Mouse (Mus musculus) ES-Bruce4 (cell line): Measurements from ENCODE around the gene Ddx4. TPM values are rescaled to one million over a fixed set of nuclear protein-coding genes. Genes with fewer than 3 reads are reported as not detected.

ENCODE experiments used
- H3K27ac ChIP-seq: 2 replicates; pipeline ENCODE4 v1.5.1; 2012; ENCODE audit warnings: low read length, inconsistent platforms; ENCODE audit not compliant: insufficient read depth
- H3K27me3 ChIP-seq: 2 replicates; pipeline ENCODE4 v1.6.1; 2012; ENCODE audit warnings: mild to moderate bottlenecking, low read length, inconsistent platforms; ENCODE audit not compliant: control insufficient read depth, poor library complexity, insufficient read depth, severe bottlenecking
- H3K36me3 ChIP-seq: 2 replicates; pipeline ENCODE4 v1.6.1; 2012; ENCODE audit warnings: inconsistent platforms, mild to moderate bottlenecking, low read length, moderate library complexity; ENCODE audit not compliant: control insufficient read depth, poor library complexity, insufficient read depth, severe bottlenecking
- H3K4me1 ChIP-seq: one replicate; pipeline ENCODE4 v1.8.1; 2011; ENCODE audit warnings: low read length; ENCODE audit not compliant: control insufficient read depth, insufficient read depth
- H3K4me3 ChIP-seq: 2 replicates; pipeline ENCODE4 v1.5.1; 2011; ENCODE audit warnings: low read depth, mild to moderate bottlenecking, low read length
- H3K9ac ChIP-seq: 2 replicates; pipeline ENCODE4 v1.6.1; 2012; ENCODE audit warnings: low read depth, mild to moderate bottlenecking, inconsistent platforms; ENCODE audit not compliant: poor library complexity, severe bottlenecking
- H3K9me3 ChIP-seq: replicated peaks from 2 replicates; pipeline ENCODE4 v1.6.1; 2012; ENCODE audit warnings: mild to moderate bottlenecking, low read length, inconsistent platforms; ENCODE audit not compliant: control insufficient read depth, poor library complexity, insufficient read depth, severe bottlenecking
- CTCF ChIP-seq: IDR thresholded peaks from one replicate; pipeline ENCODE4 v1.8.1; 2011; ENCODE audit warnings: low read depth, low read length
- EP300 ChIP-seq: IDR thresholded peaks from 2 replicates; pipeline ENCODE4 v1.6.1; 2011; ENCODE audit warnings: low read depth, low read length; ENCODE audit not compliant: insufficient read depth
- POLR2A ChIP-seq: IDR thresholded peaks from one replicate; pipeline ENCODE4 v1.8.1; 2011; ENCODE audit warnings: low read length; ENCODE audit not compliant: insufficient read depth
- polyA plus RNA-seq: library from polyadenylated mRNA; stranded (reverse); fragments of >200 nt; gene quantifications from 2 replicates; pipeline ENCODE4 v1.2.4, GENCODE M21; 2011; ENCODE audit warnings: low read depth; ENCODE audit not compliant: missing spikeins, insufficient read depth, insufficient read length

Ddx4 gene
- polyA plus RNA-seq, 1 experiment, result 15.3 TPM

DNA sequence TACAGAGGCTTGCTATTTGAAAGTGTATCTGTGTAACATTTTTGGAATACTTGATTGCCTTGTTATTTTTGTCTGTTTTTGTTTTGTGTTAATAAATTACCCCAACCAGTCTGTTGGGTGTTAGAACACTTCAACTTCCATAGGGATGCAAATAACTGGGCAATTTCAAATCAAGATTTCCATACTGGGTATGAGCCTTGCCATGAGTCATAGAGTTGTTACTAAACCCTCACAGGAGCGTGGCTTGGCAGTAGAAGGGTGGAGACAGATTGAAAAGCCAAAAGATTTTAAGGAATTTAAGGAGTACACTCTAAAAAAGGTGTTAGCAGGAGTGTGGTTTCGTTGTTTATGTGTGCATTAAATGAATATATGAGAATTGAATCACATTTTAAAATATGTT, 31.0 kb upstream of the Ddx4 start:
- H3K36me3 ChIP-seq, result no peaks in the 10 kb centered on the region
- TF ChIP-seq CTCF, result no peak
- H3K4me3 ChIP-seq, result no peak overlapping the region
- no peaks in the 10 kb centered on the region for H3K27me3 ChIP-seq
- no peak overlapping the region for H3K27ac ChIP-seq
- no peaks in the 10 kb centered on the region for H3K9me3 ChIP-seq
- no peak overlapping the region for H3K9ac ChIP-seq
- no peaks in the 10 kb centered on the region for H3K4me1 ChIP-seq

DNA sequence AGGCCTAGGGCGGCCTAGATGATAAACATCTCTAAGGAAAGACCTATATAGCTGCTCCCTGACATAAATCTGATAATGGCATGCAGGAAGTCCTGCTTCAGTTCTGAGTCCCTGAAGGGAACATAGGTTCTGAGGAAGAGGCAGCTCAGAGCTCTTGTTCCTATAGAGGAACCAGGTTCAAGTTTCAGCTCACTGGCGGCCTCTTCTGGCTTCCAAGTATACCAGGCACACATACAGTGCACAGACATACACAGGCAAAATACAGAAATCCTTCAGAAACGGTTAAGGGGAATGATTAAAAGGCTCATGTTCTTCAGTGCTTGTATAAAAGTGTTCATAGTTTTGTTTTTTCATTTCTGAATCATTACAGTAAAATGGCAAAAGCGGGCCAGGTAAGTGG, 25.9 kb upstream of the Ddx4 start:
- Histone ChIP-seq H3K36me3 (no peaks in the 10 kb centered on the region), H3K9ac (no peak overlapping the region), H3K4me1 (no peaks in the 10 kb centered on the region), H3K4me3 (no peak overlapping the region), H3K27me3 (no peaks in the 10 kb centered on the region), H3K27ac (no peak overlapping the region), H3K9me3 (no peaks in the 10 kb centered on the region)
- TF ChIP-seq EP300 (no peak), POLR2A (no peak), CTCF (peak; percentile 18)

DNA sequence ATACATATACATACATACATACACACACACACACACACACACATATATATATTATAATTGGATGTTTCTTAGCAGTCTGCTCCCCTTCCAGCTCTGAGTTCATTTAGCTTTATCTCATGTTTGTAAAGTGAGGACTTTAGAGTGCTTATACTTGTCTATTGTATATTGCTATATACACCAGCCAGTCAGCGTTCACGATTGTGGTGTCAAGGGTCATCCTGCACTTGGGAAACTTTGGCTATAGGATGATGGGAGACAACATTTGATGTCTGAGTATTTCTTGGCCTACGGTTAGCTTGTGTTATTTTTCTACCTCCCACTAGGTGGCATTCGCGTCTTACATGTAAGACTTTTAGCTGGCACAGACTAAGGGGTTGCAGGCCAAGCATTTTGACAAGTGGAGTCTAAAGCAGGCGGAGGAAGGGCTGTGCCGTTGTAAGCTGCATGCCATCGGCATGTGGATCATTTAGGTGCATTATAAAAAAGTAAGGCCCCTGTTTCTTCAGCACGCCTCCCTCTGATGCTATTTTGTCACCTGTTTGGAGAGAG, 21.7 kb upstream of the Ddx4 start:
- Histone ChIP-seq H3K4me3 (no peak overlapping the region), H3K9ac (no peak overlapping the region), H3K27ac (no peak overlapping the region), H3K36me3 (no peaks in the 10 kb centered on the region), H3K9me3 (no peaks in the 10 kb centered on the region), H3K4me1 (no peaks in the 10 kb centered on the region), H3K27me3 (no peaks in the 10 kb centered on the region)
- no peak for TF ChIP-seq POLR2A
- peak; percentile 51 for TF ChIP-seq CTCF

DNA sequence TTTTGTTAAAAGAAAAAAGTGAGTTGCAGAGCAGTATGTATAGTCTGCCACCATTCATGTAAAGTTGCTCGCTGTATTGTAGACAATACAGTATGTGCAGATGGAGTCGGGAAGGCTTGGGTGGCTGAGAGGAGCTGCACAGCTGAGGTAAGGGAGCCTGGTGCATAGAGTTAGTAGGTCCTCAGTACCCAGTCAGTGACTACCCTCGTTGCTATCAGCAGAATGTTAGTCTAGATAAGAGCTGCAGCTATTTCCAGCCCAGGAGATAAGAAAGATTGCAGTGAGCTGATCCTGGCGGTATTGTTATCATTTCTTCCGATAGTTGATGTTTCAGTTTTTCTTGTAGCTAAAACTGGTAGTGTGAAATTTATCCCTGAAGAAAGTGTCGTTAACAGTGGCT, 20.5 kb upstream of the Ddx4 start:
- Histone ChIP-seq H3K4me1 (no peaks in the 10 kb centered on the region), H3K27ac (no peak overlapping the region), H3K36me3 (no peaks in the 10 kb centered on the region), H3K27me3 (no peaks in the 10 kb centered on the region), H3K9ac (no peak overlapping the region), H3K9me3 (no peaks in the 10 kb centered on the region), H3K4me3 (no peak overlapping the region)
- no peak for TF ChIP-seq CTCF
- no peak for TF ChIP-seq POLR2A
- TF ChIP-seq EP300, result no peak

DNA sequence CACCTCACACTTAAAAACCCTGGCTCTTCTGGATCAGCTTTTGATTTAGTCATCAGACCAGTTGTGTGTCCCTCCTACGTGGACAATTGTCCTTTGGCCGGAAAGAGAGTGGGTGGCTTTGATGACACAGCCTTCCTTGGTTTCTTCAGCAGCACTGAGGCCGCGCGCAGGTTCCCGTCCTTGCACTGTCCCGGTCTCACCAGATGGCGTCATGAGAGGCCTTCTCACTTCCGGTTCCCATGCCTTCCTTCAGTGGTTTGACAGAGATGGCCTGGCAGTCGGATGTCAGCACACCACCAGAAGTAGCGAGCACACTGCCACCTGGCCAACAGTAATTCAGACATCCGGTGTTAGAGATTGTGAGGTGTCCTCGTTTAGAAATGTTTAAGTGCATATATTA, 19.4 kb upstream of the Ddx4 start:
- no peak for TF ChIP-seq EP300
- TF ChIP-seq CTCF, result peak; percentile 39
- H3K4me3 ChIP-seq, result no peak overlapping the region
- H3K36me3 ChIP-seq, result no peaks in the 10 kb centered on the region
- no peak overlapping the region for H3K9ac ChIP-seq
- no peaks in the 10 kb centered on the region for H3K9me3 ChIP-seq
- no peaks in the 10 kb centered on the region for H3K4me1 ChIP-seq
- H3K27ac ChIP-seq, result no peak overlapping the region
- H3K27me3 ChIP-seq, result no peaks in the 10 kb centered on the region

DNA sequence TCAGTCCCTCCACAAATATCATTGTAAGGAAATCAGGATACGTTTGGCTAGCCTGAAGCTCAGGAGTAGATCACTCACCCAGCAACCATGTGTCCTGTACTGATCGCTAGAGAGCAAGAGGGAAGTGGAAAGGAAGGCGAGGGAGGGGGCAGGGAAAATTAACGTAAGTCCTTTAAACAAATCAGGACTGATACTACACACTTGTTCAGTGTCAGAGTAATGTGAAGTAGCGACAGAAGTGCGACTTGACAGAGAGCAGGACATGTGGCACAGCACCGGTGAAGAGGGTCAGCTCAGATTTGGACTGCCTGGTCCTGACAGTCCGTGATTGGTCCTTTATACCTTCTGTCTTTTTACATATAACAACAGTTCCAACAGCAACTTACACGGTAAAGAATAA, 14.9 kb upstream of the Ddx4 start:
- no peak for TF ChIP-seq CTCF
- TF ChIP-seq POLR2A, result no peak
- no peak for TF ChIP-seq EP300
- H3K36me3 ChIP-seq, result no peaks in the 10 kb centered on the region
- no peaks in the 10 kb centered on the region for H3K27me3 ChIP-seq
- H3K4me1 ChIP-seq, result no peaks in the 10 kb centered on the region
- H3K4me3 ChIP-seq, result no peak overlapping the region
- no peak overlapping the region for H3K9ac ChIP-seq
- no peaks in the 10 kb centered on the region for H3K9me3 ChIP-seq
- no peak overlapping the region for H3K27ac ChIP-seq
